Mouse (Mus musculus) kidney, embryonic 16.5 days (tissue): ENCODE data around the gene Slc44a1. TPM values are rescaled to one million over a fixed set of nuclear protein-coding genes. Genes with fewer than 3 reads are reported as not detected.

Experiments
- ATAC-seq: fragments of 200-750 bp; cut with Nextera tagmentation; 2 replicates; pipeline ENCODE4 v1.8.0; 2017; ENCODE audit warnings: moderate TSS enrichment; ENCODE audit not compliant: low FRiP score, low TSS enrichment
- H3K27ac ChIP-seq: fragments of 300-500 bp; sonication (generic); 2 replicates; pipeline ENCODE4 v1.5.1; 2014; ENCODE audit warnings: low read length
- H3K27me3 ChIP-seq: fragments of 300-500 bp; sonication (generic); 2 replicates; pipeline ENCODE4 v1.6.1; 2014; ENCODE audit warnings: low read length, control low read depth, mixed read lengths; ENCODE audit not compliant: insufficient read depth
- H3K36me3 ChIP-seq: fragments of 300-500 bp; sonication (generic); 2 replicates; pipeline ENCODE4 v1.6.1; 2014; ENCODE audit warnings: low read length, control low read depth, mixed read lengths; ENCODE audit not compliant: insufficient read depth
- H3K4me1 ChIP-seq: fragments of 300-500 bp; sonication (generic); 2 replicates; pipeline ENCODE4 v1.6.1; 2014; ENCODE audit warnings: low read length, control low read depth, mixed read lengths; ENCODE audit not compliant: insufficient read depth
- H3K4me2 ChIP-seq: fragments of 300-500 bp; sonication (generic); replicated peaks from 2 replicates; pipeline ENCODE4 v1.6.1; 2014; ENCODE audit warnings: low read depth, low read length
- H3K4me3 ChIP-seq: fragments of 300-500 bp; sonication (generic); 2 replicates; pipeline ENCODE4 v1.5.1; 2014; ENCODE audit warnings: mild to moderate bottlenecking, low read length
- H3K9ac ChIP-seq: fragments of 300-500 bp; sonication (generic); replicated peaks from 2 replicates; pipeline ENCODE4 v1.6.1; 2014; ENCODE audit warnings: low read length
- H3K9me3 ChIP-seq: fragments of 300-500 bp; sonication (generic); 2 replicates; pipeline ENCODE4 v1.6.1; 2016; ENCODE audit warnings: low read length, control low read depth
- WGBS: fragments of 180-500 bp; shearing (Covaris S2); extraction: QIAGEN DNeasy Blood & Tissue Kit; methylation state at CpG from one replicate; pipeline ENCODE4 v1.1.7; 2014; 5-methylcytosine and 5-hydroxymethylcytosine counted together
- polyA plus RNA-seq: library from polyadenylated mRNA; unstranded; fragments of >200 nt; fragmentation: Nextera tagmentation; extraction: Ambion mirVana; gene quantifications from 2 replicates; pipeline ENCODE4 v1.2.1, GENCODE M21; 2015

The Slc44a1 gene
- polyA plus RNA-seq, 1 experiment from 2014 or later = 33.7 TPM

DNA sequence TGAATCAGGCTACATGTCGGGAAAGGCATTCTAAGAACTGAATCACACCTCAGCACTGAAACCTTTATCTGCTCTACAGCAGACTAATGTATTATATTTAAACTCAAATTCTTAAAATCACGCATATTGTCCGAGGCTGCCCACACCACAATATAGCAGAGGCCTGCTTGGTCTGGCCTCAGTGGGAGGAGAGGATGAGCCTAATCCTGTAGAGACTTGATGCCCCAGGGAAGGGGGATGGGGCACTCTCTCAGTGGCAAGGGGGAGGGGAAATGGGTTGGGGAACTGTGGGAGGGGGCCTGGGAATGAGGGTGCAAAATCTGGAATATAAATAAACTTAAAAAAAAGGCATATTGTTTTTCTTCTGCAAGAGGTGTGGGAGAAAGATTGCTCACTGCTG, 177.8 kb downstream of the Slc44a1 start:
- Histone ChIP-seq H3K4me3 (no peak overlapping the region), H3K27me3 (no peaks in the 10 kb centered on the region), H3K4me1 (peaks cover 14% of the 10 kb centered on the region), H3K9ac (no peak overlapping the region), H3K36me3 (no peaks in the 10 kb centered on the region), H3K27ac (no peak overlapping the region), H3K9me3 (no peaks in the 10 kb centered on the region), H3K4me2 (no peak overlapping the region)
- WGBS = 66% methylated on average over 3 of the region's 3 CpGs
- ATAC-seq = no peak

DNA sequence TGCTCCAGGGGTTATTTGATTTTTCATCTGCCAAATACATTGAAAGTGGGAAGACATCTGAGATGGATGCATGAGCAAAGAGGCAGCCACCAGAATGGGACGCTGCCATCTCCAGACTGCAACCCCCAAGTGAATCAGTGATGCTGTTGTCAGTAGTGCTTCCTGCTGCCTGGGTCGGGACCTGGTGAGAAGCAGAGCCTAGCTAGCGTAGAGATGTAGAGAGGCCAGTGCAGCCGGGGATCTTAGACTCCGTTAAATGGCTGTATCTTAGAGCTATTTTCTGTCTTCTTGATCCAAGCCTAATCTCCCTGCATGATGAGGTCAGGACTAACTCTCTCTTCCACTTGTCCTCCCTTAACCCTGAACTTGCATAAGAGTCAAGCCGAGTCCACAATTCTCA, 179.9 kb downstream of the Slc44a1 start:
- Histone ChIP-seq H3K9ac (no peak overlapping the region), H3K4me2 (no peak overlapping the region), H3K27ac (no peak overlapping the region), H3K9me3 (no peaks in the 10 kb centered on the region), H3K36me3 (no peaks in the 10 kb centered on the region), H3K4me1 (peaks cover 14% of the 10 kb centered on the region), H3K4me3 (no peak overlapping the region), H3K27me3 (no peaks in the 10 kb centered on the region)
- 81% methylated on average over 6 of the region's 6 CpGs for WGBS
- ATAC-seq = no peak

DNA sequence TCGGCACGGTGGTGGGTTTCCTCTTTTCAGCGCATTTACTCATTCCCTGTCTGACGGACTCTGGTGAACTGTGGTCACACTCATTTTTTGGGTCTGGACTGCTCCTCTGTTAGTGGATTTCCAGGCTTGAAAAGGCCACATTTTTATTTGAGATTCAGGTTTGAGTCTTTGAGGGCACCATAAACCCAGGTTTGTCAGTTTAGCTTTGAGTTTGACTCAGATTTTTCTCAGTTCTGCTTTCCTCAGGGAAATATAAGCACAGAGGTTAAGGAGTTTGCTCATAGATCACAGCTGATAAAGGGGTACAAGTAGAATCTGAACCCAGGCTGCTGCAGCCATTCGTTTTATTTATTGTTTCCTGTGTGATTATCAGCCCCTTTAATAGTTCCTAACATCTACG, 180.9 kb downstream of the Slc44a1 start:
- Histone ChIP-seq H3K36me3 (no peaks in the 10 kb centered on the region), H3K4me2 (no peak overlapping the region), H3K4me1 (peaks cover 14% of the 10 kb centered on the region), H3K9me3 (no peaks in the 10 kb centered on the region), H3K27ac (peak overlapping the region; percentile 69), H3K9ac (no peak overlapping the region), H3K27me3 (no peaks in the 10 kb centered on the region), H3K4me3 (no peak overlapping the region)
- ATAC-seq = no peak
- 23% methylated on average over 6 of the region's 6 CpGs for WGBS

DNA sequence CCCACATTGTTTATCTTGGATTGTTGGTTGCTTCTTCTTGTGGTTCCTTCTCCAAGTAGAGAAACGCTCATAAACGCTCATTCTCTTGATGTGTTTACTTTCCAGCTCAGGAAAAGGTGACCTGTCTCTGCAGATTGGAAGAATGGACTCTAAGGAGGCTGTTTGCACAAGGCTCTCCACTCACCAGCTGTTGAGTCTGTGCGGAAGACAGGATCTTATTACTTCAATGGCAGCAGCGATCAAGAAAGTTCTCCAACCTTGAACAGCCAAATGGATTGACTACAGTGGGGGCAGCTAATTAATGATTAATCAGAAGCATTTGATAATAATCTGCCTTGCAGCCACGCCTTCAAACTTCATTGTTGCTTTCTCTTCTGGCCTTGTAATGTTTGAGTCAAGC, 181.3 kb downstream of the Slc44a1 start:
- Histone ChIP-seq H3K9ac (no peak overlapping the region), H3K4me3 (no peak overlapping the region), H3K4me2 (no peak overlapping the region), H3K27me3 (no peaks in the 10 kb centered on the region), H3K27ac (peak overlapping the region; percentile 69), H3K36me3 (no peaks in the 10 kb centered on the region), H3K9me3 (no peaks in the 10 kb centered on the region), H3K4me1 (peaks cover 14% of the 10 kb centered on the region)
- ATAC-seq = peak; percentile 60; the same call in 1 of the 2 replicates
- 19% methylated on average over 5 of the region's 5 CpGs for WGBS

DNA sequence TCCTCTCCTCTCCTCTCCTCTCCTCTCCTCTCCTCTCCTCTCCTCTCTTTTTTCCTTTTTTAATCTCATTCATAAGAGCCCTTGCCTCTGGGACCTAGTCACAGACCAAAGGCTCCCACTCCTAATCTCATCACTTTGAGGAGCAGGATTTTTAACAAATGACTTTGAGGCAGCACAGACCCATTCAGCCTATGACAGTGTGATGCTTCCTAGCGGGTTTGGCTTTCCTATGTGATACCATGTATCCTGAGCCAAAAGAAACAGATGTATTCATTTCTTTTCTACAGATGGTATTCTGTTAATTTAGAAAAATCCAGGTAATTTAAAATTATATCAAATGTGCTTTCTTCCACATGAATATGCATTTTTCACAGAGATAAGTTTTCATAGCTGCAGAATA, 183.5 kb downstream of the Slc44a1 start:
- H3K36me3 ChIP-seq = no peaks in the 10 kb centered on the region
- peaks cover 14% of the 10 kb centered on the region for H3K4me1 ChIP-seq
- H3K9ac ChIP-seq = no peak overlapping the region
- WGBS = 91% methylated on average over 1 of the region's 1 CpGs
- no peak overlapping the region for H3K4me2 ChIP-seq
- ATAC-seq = no peak
- H3K9me3 ChIP-seq = no peaks in the 10 kb centered on the region
- no peaks in the 10 kb centered on the region for H3K27me3 ChIP-seq
- H3K27ac ChIP-seq = no peak overlapping the region
- H3K4me3 ChIP-seq = no peak overlapping the region

DNA sequence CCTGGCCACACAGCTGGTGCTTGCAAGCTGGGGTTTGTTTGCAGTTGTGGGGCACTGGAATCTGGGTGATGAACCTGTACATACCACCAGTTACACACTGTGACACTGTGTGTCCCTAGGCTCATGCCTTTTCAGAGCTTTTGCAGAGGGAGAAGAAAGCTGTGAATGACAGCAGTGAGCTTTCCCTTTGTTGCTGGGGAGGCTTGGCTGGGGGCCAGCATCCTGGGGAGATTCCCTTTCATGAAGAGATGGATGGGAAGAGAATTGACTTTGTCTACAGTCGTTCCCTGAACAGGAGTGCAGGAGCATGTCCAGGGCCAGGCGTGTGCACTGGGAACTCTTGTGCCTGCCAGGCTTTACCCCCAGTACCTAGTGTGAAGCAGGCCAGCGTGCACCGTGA, 184.6 kb downstream of the Slc44a1 start:
- no peak overlapping the region for H3K9ac ChIP-seq
- H3K4me2 ChIP-seq = no peak overlapping the region
- ATAC-seq = no peak
- no peaks in the 10 kb centered on the region for H3K27me3 ChIP-seq
- H3K36me3 ChIP-seq = no peaks in the 10 kb centered on the region
- peaks cover 14% of the 10 kb centered on the region for H3K4me1 ChIP-seq
- no peak overlapping the region for H3K4me3 ChIP-seq
- H3K9me3 ChIP-seq = no peaks in the 10 kb centered on the region
- WGBS = 71% methylated on average over 4 of the region's 4 CpGs
- no peak overlapping the region for H3K27ac ChIP-seq

DNA sequence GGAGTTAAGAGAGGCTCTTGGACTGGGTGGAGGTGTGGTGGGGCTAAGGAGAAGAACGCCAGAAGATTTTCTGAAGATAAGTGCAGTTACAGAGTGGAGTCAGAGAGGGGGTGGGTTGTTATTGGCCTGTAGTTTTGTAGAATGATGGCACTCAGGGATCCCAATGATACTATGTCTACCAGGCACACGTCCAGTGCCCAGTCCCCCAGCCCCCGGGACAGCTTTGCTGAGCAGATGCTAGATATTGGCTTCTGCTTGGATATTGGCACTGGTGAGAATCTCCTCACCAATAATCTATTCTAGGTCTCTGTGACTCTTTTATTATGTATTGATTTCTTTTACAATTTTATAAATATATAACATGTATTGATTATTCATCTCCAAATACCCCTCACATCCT, 185.1 kb downstream of the Slc44a1 start:
- H3K9me3 ChIP-seq = no peaks in the 10 kb centered on the region
- no peaks in the 10 kb centered on the region for H3K27me3 ChIP-seq
- no peak overlapping the region for H3K4me2 ChIP-seq
- peaks cover 14% of the 10 kb centered on the region for H3K4me1 ChIP-seq
- no peak overlapping the region for H3K27ac ChIP-seq
- H3K4me3 ChIP-seq = no peak overlapping the region
- H3K36me3 ChIP-seq = no peaks in the 10 kb centered on the region
- WGBS = 87% methylated on average over 3 of the region's 3 CpGs
- H3K9ac ChIP-seq = no peak overlapping the region
- no peak for ATAC-seq

DNA sequence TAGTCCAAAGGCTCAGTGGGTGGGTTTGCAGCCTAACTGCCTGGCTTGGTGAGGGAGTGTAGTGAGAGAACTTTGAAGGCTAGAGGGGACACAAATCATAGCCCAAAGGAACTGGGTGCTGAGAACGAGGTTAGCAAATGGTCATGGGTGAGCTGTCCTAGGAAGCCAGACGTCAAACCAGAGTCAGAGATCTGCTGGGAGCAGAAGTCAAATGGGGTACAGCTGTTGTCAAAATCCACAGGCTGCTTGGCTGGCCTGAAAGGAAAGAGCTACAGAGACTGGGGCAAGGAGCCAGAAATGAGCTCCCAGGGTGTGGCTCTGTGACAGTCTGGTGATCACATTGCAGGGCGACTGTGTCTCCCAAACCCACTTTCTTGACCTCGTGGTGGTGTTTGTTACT, 188.7 kb downstream of the Slc44a1 start:
- no peak overlapping the region for H3K4me2 ChIP-seq
- H3K9ac ChIP-seq = no peak overlapping the region
- no peaks in the 10 kb centered on the region for H3K9me3 ChIP-seq
- peaks cover 4% of the 10 kb centered on the region; the same call in 1 of the 2 replicates for H3K4me1 ChIP-seq
- no peak overlapping the region for H3K27ac ChIP-seq
- no peaks in the 10 kb centered on the region for H3K36me3 ChIP-seq
- ATAC-seq = peak; percentile 52
- H3K27me3 ChIP-seq = no peaks in the 10 kb centered on the region
- H3K4me3 ChIP-seq = no peak overlapping the region
- WGBS = 19% methylated on average over 4 of the region's 4 CpGs

DNA sequence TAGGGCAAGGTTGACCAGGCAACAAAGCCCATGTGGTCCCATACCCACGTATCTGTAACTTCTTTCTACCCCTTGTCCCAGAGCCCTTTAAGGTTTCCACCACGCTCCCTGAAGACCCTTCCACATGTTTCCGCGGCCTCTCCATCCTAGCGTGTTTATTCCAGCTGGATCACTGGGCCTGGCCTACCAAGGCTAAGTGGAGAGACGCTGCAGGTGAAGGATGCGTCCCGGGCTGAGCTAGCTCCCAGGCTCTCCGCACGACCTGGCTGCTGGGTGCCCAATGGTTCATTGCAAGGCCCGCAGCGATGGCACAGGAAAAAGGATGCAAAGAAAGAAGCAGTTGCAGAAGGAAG, 190.7 kb downstream of the Slc44a1 start:
- H3K27ac ChIP-seq = no peak overlapping the region
- ATAC-seq = no peak
- WGBS = 12% methylated on average over 12 of the region's 12 CpGs
- peak overlapping the region; percentile 87 for H3K4me2 ChIP-seq
- no peaks in the 10 kb centered on the region for H3K27me3 ChIP-seq
- peak overlapping the region; percentile 65 for H3K4me3 ChIP-seq
- no peaks in the 10 kb centered on the region for H3K36me3 ChIP-seq
- no peaks in the 10 kb centered on the region for H3K9me3 ChIP-seq
- peak overlapping the region; percentile 80 for H3K9ac ChIP-seq
- peaks cover 4% of the 10 kb centered on the region; the same call in 1 of the 2 replicates for H3K4me1 ChIP-seq

DNA sequence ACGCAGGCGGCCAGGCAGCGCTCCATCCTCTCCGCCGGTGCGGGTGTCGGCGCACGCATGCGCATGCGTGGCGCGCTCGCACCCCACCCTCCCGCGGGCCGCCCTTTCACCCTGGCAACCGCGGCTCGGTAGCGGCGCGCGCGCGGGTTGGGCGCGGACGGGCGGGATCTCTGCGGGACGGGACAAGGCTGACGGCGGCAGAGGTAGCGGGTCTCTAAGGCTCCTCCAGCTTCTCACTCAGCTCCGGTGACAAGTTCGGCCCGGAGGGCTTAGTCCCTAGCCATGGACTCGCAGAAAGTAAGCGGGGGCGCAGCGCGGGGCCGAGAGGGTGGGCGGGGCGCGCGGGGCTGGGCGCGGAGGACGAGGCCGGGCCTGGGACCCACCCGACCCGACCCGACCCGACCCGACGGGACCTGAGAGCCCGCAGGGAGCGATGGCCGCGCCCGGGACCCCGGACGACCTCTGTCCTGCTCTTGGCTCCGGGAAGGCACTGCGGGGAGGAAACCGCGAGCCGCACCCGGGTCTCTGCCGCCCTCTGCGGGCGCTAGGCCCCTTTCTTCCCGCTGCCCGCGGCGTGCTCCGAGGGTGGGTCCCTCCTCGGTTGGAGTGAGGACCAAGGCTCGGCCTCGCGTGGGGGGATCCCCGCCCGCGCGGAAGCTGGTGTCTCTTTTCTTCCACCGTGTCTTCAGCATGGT, 191.2 kb downstream of the Slc44a1 start, which contains the start of gene Fsd1l:
Fsd1l (plus strand) TSS at position 156 of the 695 bp plus-strand sequence.
- Histone ChIP-seq H3K4me2 (peak within 1 kb of the TSS; percentile 87), H3K27ac (peak within 1 kb of the TSS; percentile 8; the same call in 1 of the 2 replicates), H3K27me3 (no peaks in the 10 kb centered on the region), H3K9me3 (no peaks in the 10 kb centered on the region), H3K9ac (peak within 1 kb of the TSS; percentile 80), H3K4me3 (peak within 1 kb of the TSS; percentile 65), H3K4me1 (peaks cover 4% of the 10 kb centered on the region; the same call in 1 of the 2 replicates), H3K36me3 (no peaks in the 10 kb centered on the region)
- peak; percentile 81 for ATAC-seq
- under 1% methylated on average over 73 of the region's 88 CpGs for WGBS
